ENCODE assay signal across 22 mouse cellular contexts in the genomic region with DNA sequence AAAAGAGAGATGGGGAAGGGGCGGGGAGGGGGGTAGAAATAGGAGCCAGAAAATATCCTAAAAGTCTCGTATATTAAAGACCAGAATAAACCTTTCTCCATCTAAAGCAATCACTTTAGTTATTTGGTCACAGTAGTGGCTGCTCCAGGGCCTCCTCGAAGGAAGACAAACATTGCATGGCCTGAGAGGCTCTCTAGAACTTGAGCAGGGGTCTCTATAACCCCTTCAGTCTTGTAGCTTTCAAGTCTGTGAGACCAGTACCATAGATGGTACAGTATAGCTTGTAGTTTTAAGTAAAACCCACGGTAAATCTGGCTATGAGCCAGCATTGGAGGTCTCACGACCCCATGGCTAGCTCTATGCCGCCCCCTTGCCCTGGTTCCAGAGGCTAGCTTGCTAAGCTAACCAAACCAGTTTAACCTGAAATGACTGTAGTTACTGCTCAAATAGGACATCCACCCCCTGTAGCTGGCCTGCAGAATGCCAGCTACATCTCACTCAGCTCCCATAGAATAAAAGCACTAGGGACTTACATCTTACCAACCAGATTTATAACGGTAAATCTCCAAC.
DNase-seq lines count a peak whose midpoint lies in the region; ATAC-seq and TF ChIP-seq lines count a peak whose summit lies in the region.
"Had no signal": no experiment of that assay in that cellular context is flagged by ENCODE, and none has a peak within 500 bp of the region (broad histone marks: within the 10 kb centered on the region; RNA-seq: fewer than 3 reads in every experiment).

No protein-coding gene starts in this region.

- no peaks in the 10 kb centered on the region for H3K27me3 ChIP-seq in lung, embryonic 15.5 days
- H3K27me3 ChIP-seq in midbrain, postnatal 0 days (ENCODE audit: insufficient read depth, low read length) = no peaks in the 10 kb centered on the region
- H3K27me3 ChIP-seq in midbrain, embryonic 16.5 days (ENCODE audit: control insufficient read depth, insufficient read depth, low read depth, low read length) = no peaks in the 10 kb centered on the region
- H3K27me3 ChIP-seq: embryonic facial prominence, embryonic 15.5 days had no signal

- peaks cover 10% of the 10 kb centered on the region; the same call in 1 of the 2 replicates for H3K4me1 ChIP-seq in lung, embryonic 15.5 days
- no peaks in the 10 kb centered on the region for H3K4me1 ChIP-seq in midbrain, postnatal 0 days (ENCODE audit: insufficient read depth, low read length)
- H3K4me1 ChIP-seq in midbrain, embryonic 16.5 days (ENCODE audit: control insufficient read depth, insufficient read depth, low read length) = no peaks in the 10 kb centered on the region
- H3K4me1 ChIP-seq: embryonic facial prominence, embryonic 15.5 days; forebrain, embryonic 10.5 days; heart, embryonic 13.5 days had no signal

- H3K4me2 ChIP-seq in lung, embryonic 15.5 days = no peak overlapping the region
- H3K4me2 ChIP-seq in midbrain, postnatal 0 days (ENCODE audit: low read depth, low read length, poor library complexity, severe bottlenecking) = no peak overlapping the region
- no peak overlapping the region for H3K4me2 ChIP-seq in midbrain, embryonic 16.5 days (ENCODE audit: low read length)
- H3K4me2 ChIP-seq: embryonic facial prominence, embryonic 15.5 days; heart, embryonic 13.5 days had no signal

- WGBS in lung, embryonic 15.5 days = 40% methylated on average over 7 of the region's 7 CpGs
- WGBS in midbrain, postnatal 0 days = 70% methylated on average over 7 of the region's 7 CpGs
- 69% methylated on average over 7 of the region's 7 CpGs for WGBS in midbrain, embryonic 16.5 days

- no peaks in the 10 kb centered on the region for H3K9me3 ChIP-seq in lung, embryonic 15.5 days
- H3K9me3 ChIP-seq in midbrain, postnatal 0 days (ENCODE audit: low read length) = no peaks in the 10 kb centered on the region
- no peaks in the 10 kb centered on the region for H3K9me3 ChIP-seq in midbrain, embryonic 16.5 days (replicated peaks; ENCODE audit: control insufficient read depth, low read length, poor library complexity, severe bottlenecking)
- H3K9me3 ChIP-seq: embryonic facial prominence, embryonic 15.5 days; forebrain, embryonic 10.5 days; heart, embryonic 13.5 days had no signal

- TF ChIP-seq CTCF in midbrain, postnatal 0 days (IDR thresholded peaks at IDR 0.05) = peak; percentile 18

- peak; percentile 44 for DNase-seq in embryo, embryonic 10 days (ENCODE audit: low spot score)
- no peak for DNase-seq in embryo, embryonic 9.5 days (ENCODE audit: extremely low spot score)
- DNase-seq in lung, postnatal 36 days = no peak
- no peak for DNase-seq in midbrain, postnatal 0 days (ENCODE audit: low spot score)
- no peak for DNase-seq in cerebellum, adult 11 months
- DNase-seq: adrenal gland, postnatal 14 days; B cell, adult 2 months; cerebellum, adult 18-20 months; cerebellum, adult 9-11 months; cerebellum, postnatal 36 days; gastrocnemius, adult 2 months; gastrocnemius, postnatal 36 days had no signal

- H3K9ac ChIP-seq in lung, embryonic 15.5 days = no peak overlapping the region
- no peak overlapping the region for H3K9ac ChIP-seq in midbrain, postnatal 0 days (replicated peaks; ENCODE audit: low read length, poor library complexity, severe bottlenecking)
- H3K9ac ChIP-seq in midbrain, embryonic 16.5 days (ENCODE audit: low read depth, low read length) = no peak overlapping the region
- H3K9ac ChIP-seq: embryonic facial prominence, embryonic 15.5 days; heart, embryonic 13.5 days had no signal

- no peak overlapping the region for H3K4me3 ChIP-seq in lung, embryonic 15.5 days
- no peak overlapping the region for H3K4me3 ChIP-seq in midbrain, postnatal 0 days (ENCODE audit: low read depth, low read length)
- H3K4me3 ChIP-seq in midbrain, embryonic 16.5 days (ENCODE audit: low read depth, low read length) = no peak overlapping the region
- H3K4me3 ChIP-seq: embryonic facial prominence, embryonic 15.5 days; erythroblast, embryonic 14.5 days; forebrain, embryonic 10.5 days; gastrocnemius, adult 2 months; heart, embryonic 13.5 days had no signal

- H3K36me3 ChIP-seq in lung, embryonic 15.5 days = no peaks in the 10 kb centered on the region
- H3K36me3 ChIP-seq in midbrain, postnatal 0 days (ENCODE audit: insufficient read depth, low read length) = no peaks in the 10 kb centered on the region
- no peaks in the 10 kb centered on the region for H3K36me3 ChIP-seq in midbrain, embryonic 16.5 days (ENCODE audit: control insufficient read depth, insufficient read depth, low read length)
- H3K36me3 ChIP-seq: embryonic facial prominence, embryonic 15.5 days; forebrain, embryonic 10.5 days; G1E; heart, embryonic 13.5 days had no signal

- H3K27ac ChIP-seq in lung, embryonic 15.5 days = peak overlapping the region; percentile 51; the same call in 1 of the 2 replicates
- no peak overlapping the region for H3K27ac ChIP-seq in midbrain, postnatal 0 days (ENCODE audit: low read depth, low read length)
- H3K27ac ChIP-seq in midbrain, embryonic 16.5 days (ENCODE audit: low read length) = no peak overlapping the region
- H3K27ac ChIP-seq: embryonic facial prominence, embryonic 15.5 days; forebrain, embryonic 10.5 days; gastrocnemius, adult 2 months; heart, embryonic 13.5 days had no signal

- peak; percentile 78 for ATAC-seq in lung, embryonic 15.5 days (ENCODE audit: borderline replicate concordance, extremely low read depth, low FRiP score, low TSS enrichment)
- ATAC-seq in midbrain, postnatal 0 days (ENCODE audit: low FRiP score) = no peak
- ATAC-seq in midbrain, embryonic 16.5 days = no peak
- ATAC-seq: CD4-positive, CD25-positive, alpha-beta regulatory T cell, adult 4 months; forebrain, embryonic 14.5 days; hindbrain, embryonic 16.5 days had no signal
